Mouse (Mus musculus): Measurements from ENCODE around the gene Fam178b.

DNA sequence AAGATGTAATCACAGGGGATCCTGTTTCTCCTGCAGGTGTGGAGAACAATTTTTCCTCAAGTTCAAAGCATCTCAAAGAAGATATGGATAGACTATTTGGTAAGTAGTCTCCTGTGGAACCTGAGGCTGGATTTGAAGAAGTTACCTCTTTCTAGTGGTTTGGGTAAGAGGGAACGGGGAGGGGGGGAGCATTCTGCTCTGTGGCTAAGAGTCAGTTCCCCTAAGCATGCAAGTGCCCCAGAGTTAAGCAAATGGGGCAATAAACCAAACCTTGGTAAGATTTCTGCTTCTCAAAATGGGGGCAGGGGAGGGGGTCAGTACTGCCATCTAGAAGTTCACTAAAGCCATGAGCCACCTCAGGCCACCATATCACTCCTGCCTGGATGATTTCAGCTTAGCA, 35.8 kb upstream of the Fam178b start:
- no peak for TF ChIP-seq CTCF (IDR thresholded peaks at IDR 0.05; ENCODE audit: extremely low read depth, insufficient read length, insufficient replicate concordance, low read depth, low read length)
- no peak for TF ChIP-seq POLR2A (IDR thresholded peaks at IDR 0.05; ENCODE audit: low read depth, low read length)
